Mouse (Mus musculus): ENCODE results near the gene Nphp4. TPM values are rescaled to one million over a fixed set of nuclear protein-coding genes. Genes with fewer than 3 reads are reported as not detected.

Gene Nphp4
- polyA plus RNA-seq, 1 experiment, result 0.04 TPM

DNA sequence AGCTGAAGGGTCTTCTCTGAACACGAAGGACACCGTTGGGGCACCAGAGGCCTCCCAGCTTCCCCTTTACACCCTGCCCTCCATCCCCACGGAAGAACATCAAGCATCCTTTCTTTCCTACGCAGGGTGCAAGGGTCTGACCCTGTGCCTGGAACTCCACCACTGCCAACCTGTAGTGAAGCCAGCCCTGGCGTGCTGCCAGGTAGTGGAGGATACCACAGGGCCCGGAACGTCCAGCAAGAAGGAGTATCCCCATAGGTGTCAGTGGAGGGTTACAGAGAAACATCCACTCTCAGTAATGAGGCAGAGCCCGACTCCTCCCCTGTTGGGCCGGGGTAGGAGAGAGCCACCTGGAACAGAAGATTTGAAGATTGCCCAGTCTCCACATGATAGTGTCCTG lies 133.5 kb downstream of the Nphp4 start:
- Histone ChIP-seq H3K9me3 (ENCODE audit: control insufficient read depth, low read length) (peaks cover 51% of the 10 kb centered on the region), H3K27me3 (ENCODE audit: control insufficient read depth) (no peaks in the 10 kb centered on the region), H3K36me3 (ENCODE audit: control insufficient read depth) (no peaks in the 10 kb centered on the region), H3K4me3 (replicated peaks) (no peak overlapping the region), H3K4me1 (ENCODE audit: control insufficient read depth) (no peaks in the 10 kb centered on the region)
- TF ChIP-seq GATA1 (IDR thresholded peaks at IDR 0.05; ENCODE audit: low read length) (no peak), TAL1 (IDR thresholded peaks at IDR 0.05; ENCODE audit: low read length) (no peak)

Other genes with a start within 250 kb of the Nphp4 start
- not detected in 2 replicates for gene Gpr153, start 202.5 kb upstream of the Nphp4 start, polyA plus RNA-seq (2012)
- not detected in 2 replicates for gene Hes3, start 185.0 kb upstream of the Nphp4 start, polyA plus RNA-seq (2012)
- gene Icmt, start 179.5 kb upstream of the Nphp4 start, polyA plus RNA-seq (2012), result 1.6 and 2.6 TPM in 2 replicates
- 0.01 TPM in 1 of 2 replicates, not detected in the other for gene Rnf207, start 157.7 kb upstream of the Nphp4 start, polyA plus RNA-seq (2012)
- 13.4 and 13.6 TPM in 2 replicates for gene Rpl22, start 151.0 kb upstream of the Nphp4 start, polyA plus RNA-seq (2012)
- under 0.01 and 0.02 TPM in 2 replicates for gene Chd5, start 138.1 kb upstream of the Nphp4 start, polyA plus RNA-seq (2012)
- 0.19 and 0.58 TPM in 2 replicates for gene Kcnab2, start 1.2 kb downstream of the Nphp4 start, polyA plus RNA-seq (2012)